Mouse (Mus musculus) G1E (cell line): ENCODE results near the gene Erc2. TPM values are rescaled to one million over a fixed set of nuclear protein-coding genes. Genes with fewer than 3 reads are reported as not detected.

Source experiments
- ATAC-seq: 2 replicates; pipeline ENCODE4 v1.8.0; 2016; ENCODE audit warnings: mild to moderate bottlenecking; ENCODE audit not compliant: insufficient number of reproducible peaks, poor library complexity, low FRiP score, severe bottlenecking; ENCODE audit errors: extremely low read depth
- DNase-seq: peaks from one replicate; pipeline ENCODE4 v3.0.0; 2012; ENCODE audit warnings: low spot score
- H3K27me3 ChIP-seq: 2 replicates; pipeline ENCODE4 v1.6.1; 2012; ENCODE audit warnings: mild to moderate bottlenecking, low read length, inconsistent platforms; ENCODE audit not compliant: insufficient read depth
- H3K36me3 ChIP-seq: replicated peaks from 2 replicates; pipeline ENCODE3; 2012; ENCODE audit warnings: mild to moderate bottlenecking, inconsistent platforms
- H3K4me1 ChIP-seq: 2 replicates; pipeline ENCODE4 v1.6.1; 2012; ENCODE audit warnings: low read depth, low read length, inconsistent platforms, mixed read lengths; ENCODE audit not compliant: insufficient read depth
- H3K4me3 ChIP-seq: 2 replicates; pipeline ENCODE4 v1.5.1; 2012; ENCODE audit warnings: low read depth, mild to moderate bottlenecking, inconsistent platforms, low read length, moderate library complexity, mixed read lengths
- H3K9me3 ChIP-seq: replicated peaks from 2 replicates; pipeline ENCODE4 v1.6.1; 2012; ENCODE audit warnings: inconsistent platforms
- CTCF ChIP-seq: IDR thresholded peaks from 2 replicates; pipeline ENCODE4 v1.5.1; 2012; ENCODE audit warnings: low read depth, low read length, inconsistent platforms, mixed read lengths
- GATA1 ChIP-seq: IDR thresholded peaks from 2 replicates; pipeline ENCODE4 v1.6.1; 2012; ENCODE audit warnings: borderline replicate concordance, low read length, inconsistent platforms, mixed read lengths
- GATA2 ChIP-seq: IDR thresholded peaks from 2 replicates; pipeline ENCODE4 v1.6.1; 2012; ENCODE audit warnings: low read depth, low read length, inconsistent platforms, borderline replicate concordance
- POLR2AphosphoS5 ChIP-seq: IDR thresholded peaks from 2 replicates; pipeline ENCODE4 v1.6.1; 2012; ENCODE audit warnings: low read depth, low read length, inconsistent platforms; ENCODE audit not compliant: insufficient replicate concordance
- TAL1 ChIP-seq: conservative IDR thresholded peaks from 2 replicates; pipeline ENCODE4 v1.6.1; 2012; ENCODE audit warnings: low read depth, low read length, inconsistent platforms, mixed read lengths
- polyA plus RNA-seq: library from polyadenylated mRNA; stranded (reverse); fragments of >175 nt; gene quantifications from 2 replicates; pipeline ENCODE4 v1.2.3, GENCODE M21; 2012
- total RNA-seq, 2 experiments: library from RNA; stranded (forward) in 1 of 2; stranded (reverse) in 1 of 2; fragments of 200-1000 nt in 1 of 2; fragments of >200 nt in 1 of 2; fragmentation: Nextera tagmentation in 1 of 2; gene quantifications; 2 replicates each; pipeline ENCODE4 v1.2.3; 2014 to 2017

The Erc2 gene
- total and polyA plus RNA-seq, 3 experiments: 0.49 TPM; not detected in 2

- no peaks in the 10 kb centered on the region for H3K36me3 ChIP-seq
- ATAC-seq (no peak), DNase-seq (no peak)
- H3K9me3 ChIP-seq: peaks cover 18% of the 10 kb centered on the region
- H3K4me1 ChIP-seq: no peaks in the 10 kb centered on the region
- no peaks in the 10 kb centered on the region for H3K27me3 ChIP-seq
- TF ChIP-seq TAL1 (no peak), POLR2AphosphoS5 (no peak), CTCF (no peak), GATA2 (no peak), GATA1 (no peak)
- no peak overlapping the region for H3K4me3 ChIP-seq
Observed at GRCm38 (mm10) chr14:28301251-28301650, 679.0 kb downstream of the Erc2 start.

- Histone ChIP-seq H3K9me3 (peaks cover 17% of the 10 kb centered on the region), H3K27me3 (no peaks in the 10 kb centered on the region), H3K4me1 (no peaks in the 10 kb centered on the region), H3K4me3 (no peak overlapping the region), H3K36me3 (no peaks in the 10 kb centered on the region)
- ATAC-seq: no peak
- DNase-seq: no peak
- TF ChIP-seq GATA1: no peak
- no peak for TF ChIP-seq CTCF
- no peak for TF ChIP-seq POLR2AphosphoS5
- no peak for TF ChIP-seq GATA2
- no peak for TF ChIP-seq TAL1
Observed at GRCm38 (mm10) chr14:28304131-28304530, 681.9 kb downstream of the Erc2 start.

DNA sequence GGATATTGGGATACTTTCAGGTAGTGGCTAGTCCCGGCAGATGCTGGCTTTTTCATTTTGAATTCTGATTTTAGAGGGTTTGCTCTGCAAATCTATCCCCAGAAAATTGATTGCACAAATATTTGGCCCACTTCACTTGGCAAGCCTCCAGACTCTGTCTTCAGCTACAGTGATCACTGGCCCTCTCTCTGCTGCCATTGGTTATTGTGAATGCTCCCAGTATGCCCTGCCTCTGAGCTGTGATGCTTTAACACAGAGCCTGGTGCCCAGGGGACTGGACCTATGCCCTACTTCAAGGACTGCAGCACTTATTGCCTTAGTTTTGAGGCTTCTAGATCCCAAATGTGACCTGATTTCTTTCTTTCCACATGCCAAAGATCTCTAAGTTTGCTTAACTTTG is 686.4 kb downstream of the Erc2 start:
- TF ChIP-seq CTCF (no peak), GATA1 (no peak), POLR2AphosphoS5 (no peak), GATA2 (no peak), TAL1 (no peak)
- Histone ChIP-seq H3K9me3 (peaks cover 15% of the 10 kb centered on the region), H3K4me1 (no peaks in the 10 kb centered on the region), H3K27me3 (no peaks in the 10 kb centered on the region), H3K4me3 (no peak overlapping the region), H3K36me3 (no peaks in the 10 kb centered on the region)
- ATAC-seq: no peak
- DNase-seq: no peak

- TF ChIP-seq POLR2AphosphoS5 (no peak), GATA2 (no peak), GATA1 (no peak), TAL1 (no peak), CTCF (no peak)
- H3K9me3 ChIP-seq: peaks cover 16% of the 10 kb centered on the region
- no peak overlapping the region for H3K4me3 ChIP-seq
- H3K4me1 ChIP-seq: no peaks in the 10 kb centered on the region
- H3K36me3 ChIP-seq: no peaks in the 10 kb centered on the region
- H3K27me3 ChIP-seq: no peaks in the 10 kb centered on the region
- ATAC-seq: no peak
- no peak for DNase-seq
Observed at GRCm38 (mm10) chr14:28316851-28317250, 694.6 kb downstream of the Erc2 start.

GRCm38 (mm10) chr14:28321916-28322534 is 699.8 kb downstream of the Erc2 start:
- Histone ChIP-seq H3K4me1 (no peaks in the 10 kb centered on the region), H3K27me3 (no peaks in the 10 kb centered on the region), H3K4me3 (no peak overlapping the region), H3K9me3 (peaks cover 18% of the 10 kb centered on the region), H3K36me3 (no peaks in the 10 kb centered on the region)
- ATAC-seq (no peak), DNase-seq (no peak)
- no peak for TF ChIP-seq CTCF
- TF ChIP-seq POLR2AphosphoS5: no peak
- no peak for TF ChIP-seq TAL1
- no peak for TF ChIP-seq GATA1
- TF ChIP-seq GATA2: no peak

GRCm38 (mm10) chr14:28323243-28323642 is 701.0 kb downstream of the Erc2 start:
- Histone ChIP-seq H3K4me1 (no peaks in the 10 kb centered on the region), H3K36me3 (no peaks in the 10 kb centered on the region), H3K9me3 (peaks cover 19% of the 10 kb centered on the region), H3K27me3 (no peaks in the 10 kb centered on the region), H3K4me3 (no peak overlapping the region)
- TF ChIP-seq GATA2 (no peak), CTCF (no peak), POLR2AphosphoS5 (no peak), TAL1 (no peak), GATA1 (no peak)
- no peak for ATAC-seq
- no peak for DNase-seq
